Mouse (Mus musculus): Measurements from ENCODE around the gene Ccdc8. TPM values are rescaled to one million over a fixed set of nuclear protein-coding genes. Genes with fewer than 3 reads are reported as not detected.

The Ccdc8 gene
- polyA plus RNA-seq, 3 experiments from 2014 or later: 0.09 to 0.15 TPM; not detected in 1

DNA sequence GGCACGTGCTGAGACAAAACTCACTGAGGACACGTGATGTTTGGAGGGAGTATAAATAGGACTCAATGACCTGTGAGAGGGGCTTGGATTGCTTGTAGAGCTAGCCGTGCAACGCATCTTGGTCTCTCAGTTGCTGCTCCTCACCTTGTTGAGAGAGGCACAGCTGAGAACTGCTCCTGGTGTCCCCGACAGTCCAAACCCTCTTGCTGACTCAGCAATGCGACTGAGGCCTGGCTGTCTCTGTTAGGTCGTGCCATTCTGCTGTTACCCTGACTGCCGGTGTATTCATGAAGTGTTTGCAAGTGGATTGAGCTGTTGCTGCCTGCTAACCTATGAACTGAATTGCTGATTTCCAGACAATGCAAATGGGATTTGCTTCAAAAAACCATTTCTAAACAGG lies 16.2 kb upstream of the Ccdc8 start:
- no peak for ATAC-seq

DNA sequence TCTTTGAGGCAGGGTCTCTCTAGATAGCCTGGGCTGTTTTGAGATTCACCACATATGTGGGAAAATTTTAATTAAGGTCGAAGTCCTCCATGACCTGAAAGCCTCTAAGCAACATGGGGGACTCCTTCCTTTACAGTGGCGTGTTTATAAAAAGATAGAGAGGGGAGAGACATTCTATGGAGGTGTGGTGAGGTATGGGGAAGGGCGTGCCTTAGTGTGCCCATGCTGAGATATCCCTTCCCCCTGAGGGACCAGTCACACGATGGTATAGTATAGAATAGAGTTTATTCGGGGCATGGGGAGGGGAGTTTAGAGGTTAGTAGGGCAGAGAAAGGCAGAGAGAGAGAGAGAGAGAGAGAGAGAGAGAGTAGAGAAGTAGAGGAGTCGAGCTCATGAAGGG lies 14.3 kb upstream of the Ccdc8 start:
- ATAC-seq: no peak

- no peak for ATAC-seq
Measured at GRCm38 (mm10) chr7:16978593-16978992, 13.9 kb upstream of the Ccdc8 start.

- peak; percentile 32 for ATAC-seq
Measured at GRCm38 (mm10) chr7:16980348-16980747, 12.2 kb upstream of the Ccdc8 start.

DNA sequence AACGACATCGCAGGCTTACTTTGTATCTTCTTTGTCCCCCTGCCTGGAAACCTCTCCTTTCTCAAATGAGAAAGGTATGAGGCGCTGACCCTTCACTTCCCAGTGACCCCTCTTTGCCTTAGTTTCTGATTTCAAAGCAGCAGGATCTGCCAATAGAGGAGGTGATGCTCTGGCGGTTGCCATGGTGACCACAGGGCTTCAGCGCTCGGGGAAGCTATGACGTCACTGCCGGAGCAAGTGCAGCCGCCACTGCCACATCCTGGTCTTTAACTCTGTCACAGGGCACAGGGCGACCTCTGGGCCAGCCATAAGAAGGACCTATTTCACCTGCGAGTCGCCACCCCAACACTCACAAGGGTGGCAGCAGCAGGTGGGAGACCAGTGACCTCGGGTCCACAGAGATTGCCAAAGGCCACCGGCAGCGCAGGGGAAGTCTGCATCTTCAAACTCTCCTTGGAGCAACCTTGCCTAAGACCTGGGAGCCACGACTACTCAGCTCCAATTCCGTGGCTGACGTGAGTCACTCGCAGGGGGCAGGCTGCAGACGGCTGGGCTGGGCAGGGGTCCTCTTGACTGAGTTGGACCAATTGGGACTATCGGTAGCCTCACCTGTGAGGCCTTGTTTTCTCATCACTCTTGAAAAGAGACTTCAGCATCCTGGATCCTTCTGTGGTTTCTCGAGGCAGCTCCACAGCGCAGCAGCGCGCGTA lies 9.5 kb upstream of the Ccdc8 start, which contains the start of gene Gm42372:
Gene Gm42372, plus strand, starts transcription at position 228 of the 710 bp plus-strand sequence.
- peak; percentile 97 for ATAC-seq

- peak; percentile 9 for ATAC-seq
Measured at GRCm38 (mm10) chr7:16987541-16988149, 4.9 kb upstream of the Ccdc8 start.

- ATAC-seq: no peak
Measured at GRCm38 (mm10) chr7:16988405-16988804, 4.1 kb upstream of the Ccdc8 start.

- peak; percentile 80 for ATAC-seq
Measured at GRCm38 (mm10) chr7:16990006-16990744, 2.3 kb upstream of the Ccdc8 start.

GRCm38 (mm10) chr7:16991681-16992450 lies 642 bp upstream of the Ccdc8 start:
- no peak for ATAC-seq

DNA sequence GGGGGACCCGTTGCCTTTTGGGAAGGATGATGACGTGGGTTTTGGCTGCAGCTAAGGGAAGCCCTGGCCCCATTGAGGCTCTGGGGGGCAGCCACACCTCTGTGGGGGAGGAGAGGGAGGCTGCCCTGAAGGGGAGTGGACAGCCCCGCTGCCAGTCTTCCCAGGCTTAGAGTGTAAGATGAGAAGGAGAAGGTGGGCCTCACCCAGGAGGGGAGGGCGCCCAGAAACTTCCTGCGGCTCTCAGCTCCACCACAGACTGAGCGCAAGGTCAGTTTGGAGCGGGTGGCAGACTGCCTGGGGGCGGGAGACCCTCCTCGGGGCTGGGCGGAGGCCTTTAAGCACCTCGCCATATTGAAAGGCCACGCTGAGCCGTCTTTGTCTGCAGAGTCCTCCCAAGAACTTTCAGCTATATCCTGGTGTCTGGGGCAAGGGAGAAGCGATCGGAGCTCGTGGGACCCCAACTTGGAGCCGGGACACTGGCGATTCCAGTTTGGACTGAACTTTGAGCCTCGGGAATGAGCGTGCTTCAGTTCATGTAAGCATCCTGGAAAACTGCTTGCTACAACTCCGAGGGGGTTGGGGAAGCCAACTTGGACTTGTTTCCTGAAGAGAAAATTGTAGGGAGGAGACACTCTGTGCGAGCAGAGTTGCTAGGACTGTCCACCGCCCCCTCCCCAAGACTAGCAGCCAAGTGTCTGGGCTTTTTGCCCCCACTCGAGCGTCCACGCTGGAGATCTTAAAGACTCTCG lies 1.3 kb downstream of the Ccdc8 start:
- no peak for ATAC-seq

DNA sequence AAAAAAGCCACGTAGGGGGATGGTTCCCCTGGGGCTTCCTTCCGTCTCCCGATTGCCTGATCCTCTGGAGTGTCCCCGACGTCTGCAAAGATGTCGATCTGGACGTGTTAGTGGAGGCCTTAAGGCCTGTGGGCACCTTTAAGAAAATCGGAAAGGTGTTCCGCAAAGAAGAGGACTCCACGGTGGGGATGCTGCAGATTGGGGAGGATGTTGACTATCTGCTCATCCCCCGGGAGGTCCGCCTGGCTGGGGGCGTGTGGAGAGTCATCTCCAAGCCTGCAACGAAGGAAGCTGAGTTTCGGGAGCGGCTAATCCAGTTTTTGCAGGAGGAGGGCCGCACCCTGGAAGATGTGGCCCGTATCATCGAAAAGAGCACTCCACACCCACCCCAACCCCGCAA lies 1.9 kb downstream of the Ccdc8 start:
- no peak for ATAC-seq

- ATAC-seq: no peak
Measured at GRCm38 (mm10) chr7:16995345-16995744, 2.8 kb downstream of the Ccdc8 start.

- ATAC-seq: peak; percentile 5
Measured at GRCm38 (mm10) chr7:16999233-16999632, 6.7 kb downstream of the Ccdc8 start.

GRCm38 (mm10) chr7:16999650-17000049 lies 7.1 kb downstream of the Ccdc8 start:
- ATAC-seq: peak; percentile 43

DNA sequence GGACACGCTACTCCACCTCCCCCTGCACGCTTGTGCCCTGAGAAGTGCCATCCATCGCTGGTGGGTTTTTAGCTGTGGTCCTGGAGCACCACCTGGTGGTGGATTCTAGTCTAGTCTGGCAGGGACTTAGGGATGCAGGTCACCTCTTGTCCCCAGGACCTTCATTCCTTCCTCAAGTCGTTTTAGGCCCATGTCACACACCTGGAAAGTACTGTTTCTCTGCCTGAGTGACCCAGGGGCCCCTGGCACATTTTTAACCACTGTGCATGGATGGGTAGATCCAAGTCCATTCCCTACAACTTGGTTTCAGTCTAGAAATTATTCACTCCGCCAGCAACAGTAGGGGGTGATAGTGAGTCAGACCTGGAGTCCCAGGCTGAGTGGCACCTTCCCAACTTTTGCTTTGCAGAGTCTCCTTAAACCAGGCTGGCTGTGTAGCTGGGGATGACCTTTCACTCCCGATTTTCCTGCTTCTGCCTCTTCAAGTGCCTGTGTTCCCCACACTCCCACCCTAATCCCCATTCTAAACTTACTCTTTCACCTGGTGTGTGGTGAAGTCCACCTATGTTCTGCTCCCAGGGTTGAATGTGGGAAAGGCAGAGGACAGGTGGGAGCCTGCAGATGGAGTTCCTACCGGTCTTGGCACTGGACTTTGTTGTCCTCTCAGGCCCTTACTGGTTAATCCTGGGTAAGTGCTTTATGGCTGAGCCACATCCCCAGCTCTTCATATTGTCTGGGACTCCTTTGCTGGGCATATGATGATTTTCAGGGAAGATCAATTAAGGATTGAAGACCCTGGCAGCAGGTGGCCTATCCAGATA lies 10.1 kb downstream of the Ccdc8 start:
- ATAC-seq: peak; percentile 88

DNA sequence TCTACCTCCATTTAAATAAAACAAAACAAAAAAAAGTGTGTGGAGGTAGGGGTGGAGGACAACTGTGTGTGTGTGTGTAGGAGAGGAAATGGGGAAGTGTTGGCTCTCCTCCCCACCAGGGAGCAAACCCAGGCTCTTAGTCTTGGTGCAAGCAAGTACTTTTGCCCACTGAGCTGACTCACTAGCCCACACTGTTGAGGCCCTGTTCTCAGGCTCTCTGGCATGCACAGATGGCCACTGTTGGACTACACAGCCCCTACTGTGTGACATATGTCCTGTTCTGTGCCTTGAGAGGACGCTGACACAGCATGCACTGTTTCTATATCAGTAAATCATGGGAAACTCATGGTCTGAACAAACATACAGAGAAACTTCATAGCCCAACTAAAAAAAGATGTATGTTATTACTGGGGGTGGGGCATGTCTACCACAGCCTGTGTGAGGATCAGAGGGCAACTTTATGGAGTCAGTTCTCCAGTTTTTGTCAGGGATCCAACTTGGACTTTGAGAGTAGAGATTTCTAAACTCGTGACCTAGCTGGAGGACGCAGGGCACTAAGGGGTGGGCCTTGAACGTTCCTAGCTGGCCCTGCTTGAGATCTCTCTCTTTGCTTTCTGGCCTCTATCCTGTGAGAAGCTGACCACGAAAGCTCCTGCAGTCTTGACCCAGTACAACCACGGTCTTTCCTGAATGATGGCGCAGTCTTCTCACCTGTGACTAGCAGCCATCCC lies 10.9 kb downstream of the Ccdc8 start:
- ATAC-seq: no peak

DNA sequence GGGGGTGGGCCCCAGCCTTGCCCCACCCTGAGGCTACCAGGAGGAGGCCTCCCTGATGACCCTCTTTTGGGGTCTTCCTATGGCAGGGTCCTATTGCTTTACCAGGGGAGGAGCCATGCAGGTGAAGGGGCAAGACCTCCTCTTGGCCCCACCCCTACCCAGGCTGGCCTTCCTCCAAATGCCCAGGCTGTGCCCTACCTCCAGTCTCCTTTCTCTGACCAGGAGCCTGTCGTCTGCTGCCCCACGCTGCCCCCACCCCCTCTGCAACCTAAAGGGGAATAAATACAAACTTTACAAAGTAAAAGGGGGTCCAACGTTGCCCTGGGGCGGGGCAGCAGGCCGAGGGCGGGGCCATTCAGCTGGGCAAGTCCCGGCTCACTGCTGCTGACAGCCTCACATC lies 12.2 kb downstream of the Ccdc8 start:
- ATAC-seq: no peak

- no peak for ATAC-seq
Measured at GRCm38 (mm10) chr7:17007300-17007699, 14.8 kb downstream of the Ccdc8 start.

- ATAC-seq: peak; percentile 90
Measured at GRCm38 (mm10) chr7:17009326-17010009, 17.0 kb downstream of the Ccdc8 start.

- ATAC-seq: no peak
Measured at GRCm38 (mm10) chr7:17010010-17010347, 17.5 kb downstream of the Ccdc8 start.

Measured in inflammation-experienced regulatory T-cells, adult 6 months (primary cell).